Mouse (Mus musculus) CH12.LX (cell line): ENCODE measurements around the gene Fzd5.

Experiments
- CTCF ChIP-seq, 2 experiments: IDR thresholded peaks in 1 of 2; conservative IDR thresholded peaks in 1 of 2; 2 replicates each; pipeline ENCODE4 v1.5.1; 2011 to 2012; ENCODE audit warnings: low read depth in 2 of 2, low read length in 2 of 2, improper control_type of control experiment in 1 of 2, inconsistent platforms in 1 of 2, mild to moderate bottlenecking in 1 of 2, moderate library complexity in 1 of 2
- ELF1 ChIP-seq: IDR thresholded peaks from 2 replicates; pipeline ENCODE4 v1.6.1; 2014; ENCODE audit warnings: low read depth, mild to moderate bottlenecking, inconsistent platforms, low read length, improper control_type of control experiment
- EP300 ChIP-seq: IDR thresholded peaks from 2 replicates; pipeline ENCODE4 v1.6.1; 2011; ENCODE audit warnings: low read length, improper control_type of control experiment
- KAT2A ChIP-seq: IDR thresholded peaks from 2 replicates; pipeline ENCODE4 v1.6.1; 2012; ENCODE audit warnings: low read length, improper control_type of control experiment, inconsistent platforms; ENCODE audit not compliant: insufficient replicate concordance
- MXI1 ChIP-seq: IDR thresholded peaks from 2 replicates; pipeline ENCODE4 v1.6.1; 2011; ENCODE audit warnings: mild to moderate bottlenecking, low read depth, low read length, improper control_type of control experiment
- MYC ChIP-seq: IDR thresholded peaks from 2 replicates; pipeline ENCODE4 v1.6.1; 2011; ENCODE audit warnings: low read depth, mild to moderate bottlenecking, improper control_type of control experiment, low read length
- POLR2A ChIP-seq: IDR thresholded peaks from 2 replicates; pipeline ENCODE4 v1.6.1; 2011; ENCODE audit warnings: low read depth, mild to moderate bottlenecking, improper control_type of control experiment, low read length
- POLR2AphosphoS2 ChIP-seq: IDR thresholded peaks from 2 replicates; pipeline ENCODE4 v1.6.1; 2011; ENCODE audit warnings: low read depth, low read length, improper control_type of control experiment
- RCOR1 ChIP-seq: conservative IDR thresholded peaks from 2 replicates; pipeline ENCODE4 v1.6.1; 2012; ENCODE audit warnings: low read depth, mild to moderate bottlenecking, inconsistent platforms, low read length, improper control_type of control experiment
- TBP ChIP-seq: conservative IDR thresholded peaks from 2 replicates; pipeline ENCODE4 v1.6.1; 2011; ENCODE audit warnings: low read depth, low read length, improper control_type of control experiment
- ZC3H11A ChIP-seq: IDR thresholded peaks from 2 replicates; pipeline ENCODE4 v1.6.1; 2012; ENCODE audit warnings: low read depth, mild to moderate bottlenecking, inconsistent platforms, low read length, improper control_type of control experiment

GRCm38 (mm10) chr1:64736681-64737501 is 660 bp downstream of the Fzd5 start:
- TF ChIP-seq EP300: no peak
- no peak for TF ChIP-seq TBP
- TF ChIP-seq CTCF (conservative IDR thresholded peaks at IDR 0.05 in 1 of 2, IDR thresholded peaks at IDR 0.05 in 1 of 2; ENCODE audit: low read depth in 2 of 2, low read length in 2 of 2): no peak
- TF ChIP-seq RCOR1: no peak
- no peak for TF ChIP-seq POLR2A
- TF ChIP-seq ZC3H11A: no peak
- TF ChIP-seq ELF1: no peak
- no peak; the same call in 1 of the 2 replicates for TF ChIP-seq MXI1
- no peak for TF ChIP-seq POLR2AphosphoS2
- TF ChIP-seq KAT2A: no peak
- no peak for TF ChIP-seq MYC
